Mouse (Mus musculus) CH12.LX (cell line): ENCODE measurements at regions not wholly inside any gene's neighbourhood (a gene's known extent, or its start where the extent isn't known, plus 50 kb on each side); places are given as distances from the start of the nearest gene placed in this dataset.

Experiments used
- DNase-seq: peaks from one replicate; pipeline ENCODE4 v3.0.0-alpha.2; 2013; ENCODE audit errors: extremely low read depth
- H3K27ac ChIP-seq: 2 replicates; pipeline ENCODE4 v1.5.1; 2012; ENCODE audit warnings: low read depth, mild to moderate bottlenecking, control low read depth, moderate library complexity; ENCODE audit not compliant: insufficient read depth
- H3K27me3 ChIP-seq: replicated peaks from 2 replicates; pipeline ENCODE3; 2012; ENCODE audit warnings: inconsistent platforms
- H3K36me3 ChIP-seq, 2 experiments: replicated peaks in 1 of 2; 2 replicates each; pipeline versions ENCODE3 to v1.6.1; 2012; ENCODE audit warnings: inconsistent platforms in 1 of 2, low read length in 1 of 2, mild to moderate bottlenecking in 1 of 2, mixed read lengths in 1 of 2, moderate library complexity in 1 of 2; ENCODE audit not compliant: control insufficient read depth in 1 of 2, insufficient read depth in 1 of 2
- H3K4me1 ChIP-seq, 2 experiments: 2 replicates each; pipeline ENCODE4 v1.6.1; 2012; ENCODE audit warnings: inconsistent platforms in 1 of 2, moderate library complexity in 1 of 2; ENCODE audit not compliant: insufficient read depth in 2 of 2, control insufficient read depth in 1 of 2
- H3K4me2 ChIP-seq: 2 replicates; pipeline ENCODE4 v1.6.1; 2012; ENCODE audit warnings: low read depth, mild to moderate bottlenecking, control low read depth; ENCODE audit not compliant: poor library complexity, insufficient read depth, severe bottlenecking
- H3K4me3 ChIP-seq, 3 experiments: fragments of 150-350 bp in 1 of 3; sonication (generic) in 1 of 3; replicated peaks in 1 of 3; 2 replicates each; pipeline versions ENCODE3 to v1.5.1; 2011 to 2012; ENCODE audit warnings: low read depth in 2 of 3, low read length in 2 of 3, mild to moderate bottlenecking in 2 of 3, moderate library complexity in 2 of 3, control low read depth in 1 of 3, improper control_type of control experiment in 1 of 3, inconsistent platforms in 1 of 3, mixed read lengths in 1 of 3; ENCODE audit not compliant: poor library complexity in 1 of 3
- H3K79me2 ChIP-seq: replicated peaks from 2 replicates; pipeline ENCODE4 v1.6.1; 2012; ENCODE audit warnings: mild to moderate bottlenecking, moderate library complexity; ENCODE audit not compliant: control insufficient read depth, poor library complexity, insufficient read depth, severe bottlenecking; ENCODE audit errors: extremely low read depth
- H3K9ac ChIP-seq: 2 replicates; pipeline ENCODE4 v1.6.1; 2012; ENCODE audit warnings: low read depth, mild to moderate bottlenecking, control low read depth, moderate library complexity; ENCODE audit not compliant: insufficient read depth
- H3K9me3 ChIP-seq: replicated peaks from 2 replicates; pipeline ENCODE3; 2012; ENCODE audit warnings: low read length, inconsistent platforms, mixed read lengths
- BHLHE40 ChIP-seq: IDR thresholded peaks from 2 replicates; pipeline ENCODE4 v1.6.1; 2011; ENCODE audit warnings: mild to moderate bottlenecking, low read depth, low read length, improper control_type of control experiment
- CHD1 ChIP-seq: IDR thresholded peaks from 2 replicates; pipeline ENCODE4 v1.6.1; 2012; ENCODE audit warnings: low read depth, low read length, improper control_type of control experiment, inconsistent platforms
- CHD2 ChIP-seq: IDR thresholded peaks from 2 replicates; pipeline ENCODE4 v1.6.1; 2011; ENCODE audit warnings: low read length, improper control_type of control experiment
- E2F4 ChIP-seq: IDR thresholded peaks from 2 replicates; pipeline ENCODE4 v1.6.1; 2011; ENCODE audit warnings: low read depth, low read length, improper control_type of control experiment; ENCODE audit not compliant: insufficient replicate concordance
- ELF1 ChIP-seq: IDR thresholded peaks from 2 replicates; pipeline ENCODE4 v1.6.1; 2014; ENCODE audit warnings: low read depth, mild to moderate bottlenecking, inconsistent platforms, low read length, improper control_type of control experiment
- EP300 ChIP-seq: IDR thresholded peaks from 2 replicates; pipeline ENCODE4 v1.6.1; 2011; ENCODE audit warnings: low read length, improper control_type of control experiment
- ETS1 ChIP-seq: conservative IDR thresholded peaks from 2 replicates; pipeline ENCODE4 v1.6.1; 2012; ENCODE audit warnings: low read depth, mild to moderate bottlenecking, inconsistent platforms, low read length, improper control_type of control experiment, moderate library complexity
- IRF4 ChIP-seq: IDR thresholded peaks from 2 replicates; pipeline ENCODE4 v1.6.1; 2014; ENCODE audit warnings: low read depth, mild to moderate bottlenecking, inconsistent platforms, low read length, improper control_type of control experiment
- JUN ChIP-seq: IDR thresholded peaks from 2 replicates; pipeline ENCODE4 v1.6.1; 2011; ENCODE audit warnings: low read depth, mild to moderate bottlenecking, low read length, improper control_type of control experiment, moderate library complexity; ENCODE audit not compliant: insufficient read depth
- JUND ChIP-seq: conservative IDR thresholded peaks from 2 replicates; pipeline ENCODE4 v1.6.1; 2011; ENCODE audit warnings: low read depth, low read length, improper control_type of control experiment
- KAT2A ChIP-seq: IDR thresholded peaks from 2 replicates; pipeline ENCODE4 v1.6.1; 2012; ENCODE audit warnings: low read length, improper control_type of control experiment, inconsistent platforms; ENCODE audit not compliant: insufficient replicate concordance
- MAX ChIP-seq: IDR thresholded peaks from 2 replicates; pipeline ENCODE4 v1.6.1; 2011; ENCODE audit warnings: low read length, improper control_type of control experiment
- MAZ ChIP-seq: IDR thresholded peaks from 2 replicates; pipeline ENCODE4 v1.6.1; 2012; ENCODE audit warnings: low read depth, mild to moderate bottlenecking, inconsistent platforms, low read length, improper control_type of control experiment, moderate library complexity
- MXI1 ChIP-seq: IDR thresholded peaks from 2 replicates; pipeline ENCODE4 v1.6.1; 2011; ENCODE audit warnings: mild to moderate bottlenecking, low read depth, low read length, improper control_type of control experiment
- NELFE ChIP-seq: IDR thresholded peaks from 2 replicates; pipeline ENCODE4 v1.6.1; 2011; ENCODE audit warnings: low read depth, low read length, improper control_type of control experiment
- NRF1 ChIP-seq: IDR thresholded peaks from 2 replicates; pipeline ENCODE4 v1.6.1; 2014; ENCODE audit warnings: low read depth, mild to moderate bottlenecking, inconsistent platforms, low read length, improper control_type of control experiment, moderate library complexity
- PAX5 ChIP-seq: IDR thresholded peaks from 2 replicates; pipeline ENCODE4 v1.6.1; 2012; ENCODE audit warnings: low read length, inconsistent platforms, mixed read lengths
- POLR2A ChIP-seq: IDR thresholded peaks from 2 replicates; pipeline ENCODE4 v1.6.1; 2011; ENCODE audit warnings: low read depth, mild to moderate bottlenecking, improper control_type of control experiment, low read length
- POLR2AphosphoS2 ChIP-seq: IDR thresholded peaks from 2 replicates; pipeline ENCODE4 v1.6.1; 2011; ENCODE audit warnings: low read depth, low read length, improper control_type of control experiment
- RAD21 ChIP-seq: IDR thresholded peaks from 2 replicates; pipeline ENCODE4 v1.6.1; 2011; ENCODE audit warnings: low read depth, mild to moderate bottlenecking, low read length, improper control_type of control experiment, moderate library complexity
- SIN3A ChIP-seq: IDR thresholded peaks from 2 replicates; pipeline ENCODE4 v1.6.1; 2012; ENCODE audit warnings: low read length, improper control_type of control experiment, inconsistent platforms
- SMC3 ChIP-seq: IDR thresholded peaks from 2 replicates; pipeline ENCODE4 v1.6.1; 2011; ENCODE audit warnings: low read depth, low read length, improper control_type of control experiment
- UBTF ChIP-seq: IDR thresholded peaks from 2 replicates; pipeline ENCODE4 v1.6.1; 2012; ENCODE audit warnings: low read depth, mild to moderate bottlenecking, inconsistent platforms, low read length, improper control_type of control experiment, moderate library complexity
- USF2 ChIP-seq: conservative IDR thresholded peaks from 2 replicates; pipeline ENCODE4 v1.6.1; 2011; ENCODE audit warnings: low read depth, low read length, improper control_type of control experiment
- ZKSCAN1 ChIP-seq: IDR thresholded peaks from 2 replicates; pipeline ENCODE4 v1.6.1; 2012; ENCODE audit warnings: low read depth, inconsistent platforms, low read length, improper control_type of control experiment, borderline replicate concordance
- ZMIZ1 ChIP-seq: IDR thresholded peaks from 2 replicates; pipeline ENCODE4 v1.6.1; 2012; ENCODE audit warnings: low read depth, mild to moderate bottlenecking, inconsistent platforms, low read length, improper control_type of control experiment
- ZNF384 ChIP-seq: IDR thresholded peaks from 2 replicates; pipeline ENCODE4 v1.6.1; 2012; ENCODE audit warnings: low read depth, low read length, improper control_type of control experiment, inconsistent platforms
- dilution Hi-C: fragments of 300-500 bp; cut with MboI; formaldehyde crosslinking; loops from 2 replicates; pipeline ENCODE4 v1.14.3; 2020; ENCODE audit warnings: low sequenced_read_pairs; ENCODE audit not compliant: extremely low pct_unique_long_range_greater_than_20kb, extremely low pct_ligation_motif_present
- in situ Hi-C: fragments of 300-500 bp; cut with MboI; formaldehyde crosslinking; loops from 3 replicates; pipeline ENCODE4 v1.14.3; 2019; ENCODE audit warnings: low sequenced_read_pairs, low pct_ligation_motif_present, low pct_unique_long_range_greater_than_20kb, mixed read lengths

DNA sequence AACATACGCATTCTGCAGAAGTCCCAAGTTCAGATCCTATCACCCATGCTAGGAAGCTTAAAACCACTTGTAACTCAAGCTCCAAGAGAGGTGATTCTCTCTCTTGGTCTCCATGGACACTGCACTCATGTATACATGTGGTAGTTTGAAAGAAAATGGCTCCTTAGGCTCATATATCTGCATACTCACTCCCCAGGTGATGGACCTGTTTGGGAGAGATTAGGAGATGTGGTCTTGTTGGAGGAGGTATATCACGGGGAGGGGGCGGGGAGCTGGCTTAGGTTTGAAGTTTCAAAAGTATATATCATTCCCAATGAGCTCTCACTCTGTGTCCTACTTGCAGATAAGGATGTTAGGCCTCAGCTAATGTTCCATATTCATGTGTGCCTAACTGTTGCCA lies 103.9 kb upstream of the Tbl1x start:
- Histone ChIP-seq H3K27ac (no peak overlapping the region), H3K4me2 (no peak overlapping the region), H3K27me3 (no peaks in the 10 kb centered on the region), H3K36me3 (no peaks in the 10 kb centered on the region), H3K9ac (no peak overlapping the region), H3K79me2 (no peaks in the 10 kb centered on the region), H3K4me3 (no peak overlapping the region), H3K9me3 (no peaks in the 10 kb centered on the region), H3K4me1 (no peaks in the 10 kb centered on the region)
- in situ Hi-C loops: no loop called here
- no peak for TF ChIP-seq CHD1
- no peak for TF ChIP-seq JUN
- no peak for TF ChIP-seq NRF1
- no peak for TF ChIP-seq NELFE
- TF ChIP-seq IRF4: no peak
- TF ChIP-seq BHLHE40: no peak
- TF ChIP-seq JUND: no peak
- no peak for TF ChIP-seq E2F4
- TF ChIP-seq ZMIZ1: no peak
- no peak for TF ChIP-seq POLR2AphosphoS2
- no peak for TF ChIP-seq CHD2
- TF ChIP-seq EP300: no peak
- TF ChIP-seq KAT2A: no peak
- DNase-seq: no peak
- dilution Hi-C loops: no loop called here

DNA sequence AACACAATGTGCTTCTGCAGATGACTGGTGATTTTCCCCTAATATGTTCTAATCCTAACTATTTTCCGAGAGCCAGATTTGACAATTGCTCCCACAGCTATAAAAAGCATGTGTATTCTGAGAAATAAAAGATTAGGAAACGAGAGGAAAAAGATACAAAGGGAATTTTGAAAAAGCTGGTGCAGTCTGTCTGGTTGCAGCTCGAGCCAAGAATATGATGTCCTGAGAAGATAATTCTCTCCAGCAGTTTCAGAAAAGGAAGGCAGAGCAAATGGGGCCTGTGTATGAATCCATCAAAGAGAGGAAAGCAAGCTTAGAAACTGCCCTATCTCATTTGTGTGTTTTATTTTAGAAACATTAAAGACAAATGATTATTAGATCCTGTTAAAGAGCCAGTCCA lies 102.9 kb upstream of the Tbl1x start:
- dilution Hi-C loops (no loop called here), in situ Hi-C loops (no loop called here)
- Histone ChIP-seq H3K9ac (no peak overlapping the region), H3K4me3 (no peak overlapping the region), H3K79me2 (no peaks in the 10 kb centered on the region), H3K4me1 (no peaks in the 10 kb centered on the region), H3K36me3 (no peaks in the 10 kb centered on the region), H3K4me2 (no peak overlapping the region), H3K27ac (no peak overlapping the region), H3K27me3 (no peaks in the 10 kb centered on the region), H3K9me3 (no peaks in the 10 kb centered on the region)
- DNase-seq: no peak
- no peak for TF ChIP-seq PAX5
- no peak for TF ChIP-seq MAX
- no peak for TF ChIP-seq MAZ
- no peak for TF ChIP-seq ETS1
- TF ChIP-seq IRF4: no peak
- no peak for TF ChIP-seq MXI1
- no peak for TF ChIP-seq SIN3A
- TF ChIP-seq UBTF: no peak
- TF ChIP-seq SMC3: no peak
- TF ChIP-seq NELFE: no peak
- TF ChIP-seq ZNF384: no peak
- TF ChIP-seq NRF1: no peak
- no peak for TF ChIP-seq ZKSCAN1
- TF ChIP-seq E2F4: no peak
- no peak for TF ChIP-seq ELF1
- TF ChIP-seq USF2: no peak
- TF ChIP-seq RAD21: no peak
- TF ChIP-seq POLR2A: no peak
